Comparison of ENCODE assay signal across 11 mouse cellular contexts in the genomic region with DNA sequence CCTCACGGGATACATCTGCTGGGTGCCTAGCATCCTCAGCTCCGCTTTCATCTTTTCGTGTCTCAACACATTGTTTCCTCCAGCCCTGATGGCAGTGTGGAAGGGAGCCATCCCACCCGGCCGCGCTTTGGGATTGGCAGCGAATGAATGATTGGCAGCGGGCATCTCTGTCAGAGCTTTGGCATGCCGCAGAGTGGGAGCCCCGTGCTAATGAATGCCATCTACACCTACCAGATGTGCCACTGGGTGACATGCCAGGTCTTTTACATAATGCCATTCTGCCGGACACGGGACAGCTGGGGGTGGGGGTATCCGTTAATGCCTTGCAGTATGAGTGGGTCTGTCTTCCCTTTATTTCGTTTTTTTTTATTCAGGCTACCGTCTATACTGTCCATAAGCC. TPM values are rescaled to one million over a fixed set of nuclear protein-coding genes. Genes with fewer than 3 reads are reported as not detected.
DNase-seq lines count a peak whose midpoint lies in the region; ATAC-seq lines count a peak whose summit lies in the region.
"Had no signal": no experiment of that assay in that cellular context is flagged by ENCODE, and none has a peak within 500 bp of the region (broad histone marks: within the 10 kb centered on the region; RNA-seq: fewer than 3 reads in every experiment).

No protein-coding gene starts in this region.

- no peaks in the 10 kb centered on the region for H3K36me3 ChIP-seq in heart, embryonic 13.5 days
- H3K36me3 ChIP-seq in forebrain, embryonic 11.5 days (ENCODE audit: control insufficient read depth, insufficient read depth, low read length), result no peaks in the 10 kb centered on the region
- no peaks in the 10 kb centered on the region for H3K36me3 ChIP-seq in midbrain, embryonic 10.5 days
- H3K36me3 ChIP-seq: embryonic facial prominence, embryonic 15.5 days had no signal

- H3K27me3 ChIP-seq in heart, embryonic 13.5 days (replicated peaks), result peaks cover 57% of the 10 kb centered on the region
- H3K27me3 ChIP-seq in forebrain, embryonic 11.5 days (ENCODE audit: control insufficient read depth, insufficient read depth, low read length), result peaks cover 42% of the 10 kb centered on the region
- H3K27me3 ChIP-seq in midbrain, embryonic 10.5 days (ENCODE audit: low read depth, poor library complexity, severe bottlenecking), result peaks cover 71% of the 10 kb centered on the region

- H3K9ac ChIP-seq in heart, embryonic 13.5 days, result no peak overlapping the region
- H3K9ac ChIP-seq in forebrain, embryonic 11.5 days (ENCODE audit: low read length), result no peak overlapping the region
- H3K9ac ChIP-seq: embryonic facial prominence, embryonic 15.5 days; liver, postnatal 0 days had no signal

- peak overlapping the region; percentile 87 for H3K4me2 ChIP-seq in heart, embryonic 13.5 days
- no peak overlapping the region for H3K4me2 ChIP-seq in forebrain, embryonic 11.5 days (ENCODE audit: low read depth, low read length, severe bottlenecking)

- H3K27ac ChIP-seq in heart, embryonic 13.5 days (replicated peaks), result no peak overlapping the region
- no peak overlapping the region for H3K27ac ChIP-seq in forebrain, embryonic 11.5 days (ENCODE audit: low read depth, low read length)
- no peak overlapping the region for H3K27ac ChIP-seq in midbrain, embryonic 10.5 days (replicated peaks)
- H3K27ac ChIP-seq: embryonic facial prominence, embryonic 15.5 days had no signal

- ATAC-seq in heart, embryonic 13.5 days (ENCODE audit: extremely low read depth, insufficient number of reproducible peaks, low FRiP score, low TSS enrichment), result no peak
- ATAC-seq in forebrain, embryonic 11.5 days (replicated peaks; ENCODE audit: low FRiP score), result no peak
- ATAC-seq in activated CD4-positive, CD25-positive, alpha-beta regulatory T cell, adult 4 months, result no peak
- ATAC-seq: liver, postnatal 0 days had no signal

- peak overlapping the region; percentile 66 for H3K4me3 ChIP-seq in heart, embryonic 13.5 days
- no peak overlapping the region for H3K4me3 ChIP-seq in forebrain, embryonic 11.5 days (ENCODE audit: low read depth, low read length)
- peak overlapping the region; percentile 14; the same call in 1 of the 2 replicates for H3K4me3 ChIP-seq in midbrain, embryonic 10.5 days

- H3K4me1 ChIP-seq in heart, embryonic 13.5 days, result peaks cover 37% of the 10 kb centered on the region
- peaks cover 9% of the 10 kb centered on the region for H3K4me1 ChIP-seq in forebrain, embryonic 11.5 days (replicated peaks; ENCODE audit: control insufficient read depth, insufficient read depth, low read length)
- peaks cover 53% of the 10 kb centered on the region for H3K4me1 ChIP-seq in midbrain, embryonic 10.5 days

- intact Hi-C loops in heart, postnatal 25 days (cut with DNase I), result loop anchor here (5.0 to 10.0 kb wide), 2 partner anchors 134 to 471 kb away; a partner anchor contains a TSS

- no peaks in the 10 kb centered on the region for H3K9me3 ChIP-seq in heart, embryonic 13.5 days
- no peaks in the 10 kb centered on the region for H3K9me3 ChIP-seq in forebrain, embryonic 11.5 days (ENCODE audit: control insufficient read depth, low read length)
- no peaks in the 10 kb centered on the region for H3K9me3 ChIP-seq in midbrain, embryonic 10.5 days (replicated peaks)
- H3K9me3 ChIP-seq: embryonic facial prominence, embryonic 15.5 days had no signal

- DNase-seq in heart, postnatal 25 days (ENCODE audit: low spot score), result no peak
- peak; percentile 36 for DNase-seq in brain, adult 2 months (ENCODE audit: low read depth, low spot score)
- DNase-seq in forebrain, embryonic 11.5 days (ENCODE audit: low spot score), result peak; percentile 67
- DNase-seq in midbrain, embryonic 10.5 days (ENCODE audit: low spot score), result peak; percentile 40
- no peak for DNase-seq in adrenal gland, adult 18-20 months (ENCODE audit: low spot score in 2 of 2)
- no peak for DNase-seq in c-Kit-positive CD71-positive TER-119-positive erythroid progenitor cells, embryonic 14.5 days (ENCODE audit: low spot score)
- DNase-seq: liver, postnatal 0 days had no signal

- 5% methylated on average over 15 of the region's 15 CpGs for WGBS in heart, embryonic 13.5 days
- WGBS in forebrain, embryonic 11.5 days, result 2% methylated on average over 15 of the region's 15 CpGs
- 1% methylated on average over 15 of the region's 15 CpGs for WGBS in midbrain, embryonic 10.5 days

RNA-seq across cellular contexts. Expression of a gene that starts 0.9 kb away (rescaled TPM):
- polyA plus RNA-seq in heart, embryonic 13.5 days (2015; fragmentation: Nextera tagmentation; extraction: Ambion mirVana), result 0.05 and 0.08 TPM in 2 replicates
- under 1 TPM; 0.18 to 0.34 TPM for total RNA-seq in heart, postnatal 25 days (2021)
- polyA plus RNA-seq in forebrain, embryonic 11.5 days (2014; fragmentation: Nextera tagmentation; extraction: Ambion mirVana), result 0.96 and 0.97 TPM in 2 replicates
- 0.22 and 0.35 TPM in 2 replicates for polyA plus RNA-seq in midbrain, embryonic 10.5 days (2016; fragmentation: Nextera tagmentation; extraction: Ambion mirVana)
- total RNA-seq in adrenal gland, adult 18-20 months (2021), result under 1 TPM; 0.10 to 0.16 TPM
- not detected for polyA plus RNA-seq in activated CD4-positive, CD25-positive, alpha-beta regulatory T cell, adult 4 months (2017; shearing (Covaris generic))
- total RNA-seq: granulocyte monocyte progenitor cell, adult 5-6 weeks had no signal
- polyA plus RNA-seq: liver, postnatal 0 days had no signal

Comparison
In these comparisons a context has a peak if more than half of its experiments do, and no peak if none do; other contexts are left out.
1. DNase-seq: peak in brain, adult 2 months (single experiment), forebrain, embryonic 11.5 days (single experiment) and midbrain, embryonic 10.5 days (single experiment); none in heart, postnatal 25 days (single experiment), adrenal gland, adult 18-20 months (0 of 2) and c-Kit-positive CD71-positive TER-119-positive erythroid progenitor cells, embryonic 14.5 days (single experiment).